ENCODE assay signal across 9 mouse cellular contexts in the genomic region with DNA sequence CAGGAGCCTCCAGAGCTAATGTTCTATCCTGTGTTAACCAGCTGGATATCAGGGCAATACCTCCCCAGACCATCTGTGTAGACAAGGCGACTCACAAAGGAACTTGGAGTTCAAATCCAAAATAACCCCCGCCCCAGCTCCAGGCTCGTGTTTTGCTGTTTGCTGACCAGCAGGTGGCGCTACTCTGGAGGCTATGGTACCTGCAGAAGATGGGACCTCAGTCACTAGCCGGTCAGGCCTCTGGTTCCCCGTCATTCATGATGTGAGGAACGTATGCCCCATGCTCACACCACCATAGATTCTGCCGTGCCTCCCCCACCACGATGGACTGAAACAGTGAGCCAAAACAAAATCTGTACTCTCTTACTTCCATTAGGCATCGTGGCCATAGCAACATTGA. TPM values are rescaled to one million over a fixed set of nuclear protein-coding genes. Genes with fewer than 3 reads are reported as not detected.
DNase-seq lines count a peak whose midpoint lies in the region; ATAC-seq lines count a peak whose summit lies in the region.
"Had no signal": no experiment of that assay in that cellular context is flagged by ENCODE, and none has a peak within 500 bp of the region (broad histone marks: within the 10 kb centered on the region; RNA-seq: fewer than 3 reads in every experiment).

No protein-coding gene starts in this region.

- no peaks in the 10 kb centered on the region for H3K27me3 ChIP-seq in megakaryocyte, embryonic 14.5 days (replicated peaks)
- no peaks in the 10 kb centered on the region for H3K27me3 ChIP-seq in limb, embryonic 10.5 days (ENCODE audit: low read depth, poor library complexity, severe bottlenecking)

- H3K4me1 ChIP-seq in megakaryocyte, embryonic 14.5 days: no peaks in the 10 kb centered on the region
- H3K4me1 ChIP-seq in limb, embryonic 10.5 days: 0 out of 2 replicates have a peak, but pooled peaks cover 2% of the 10 kb centered on the region

- H3K27ac ChIP-seq in limb, embryonic 10.5 days: no peak overlapping the region
- H3K27ac ChIP-seq: midbrain, embryonic 12.5 days had no signal

- peak overlapping the region; percentile 30 for H3K4me3 ChIP-seq in megakaryocyte, embryonic 14.5 days (replicated peaks)
- H3K4me3 ChIP-seq in limb, embryonic 10.5 days: no peak overlapping the region
- H3K4me3 ChIP-seq: midbrain, embryonic 12.5 days had no signal

- intact Hi-C loops in left cerebral cortex, postnatal 10 days (cut with DNase I): no loop called here

- no peak for ATAC-seq in megakaryocyte, adult 5-6 weeks (ENCODE audit: poor library complexity, severe bottlenecking)

- no peaks in the 10 kb centered on the region for H3K36me3 ChIP-seq in megakaryocyte, embryonic 14.5 days (replicated peaks; ENCODE audit: low read length)
- no peaks in the 10 kb centered on the region for H3K36me3 ChIP-seq in limb, embryonic 10.5 days
- H3K36me3 ChIP-seq: midbrain, embryonic 12.5 days had no signal

- H3K9me3 ChIP-seq in megakaryocyte, embryonic 14.5 days: peaks cover 20% of the 10 kb centered on the region
- H3K9me3 ChIP-seq in limb, embryonic 10.5 days (replicated peaks): no peaks in the 10 kb centered on the region
- H3K9me3 ChIP-seq: midbrain, embryonic 12.5 days had no signal

- DNase-seq in cerebellum, postnatal 10 days: peak; percentile 33 to 34
- no peak for DNase-seq in cerebellum, adult 9-11 months
- DNase-seq in limb, embryonic 10.5 days (ENCODE audit: low spot score): peak; percentile 52
- DNase-seq in thymus, postnatal 36 days: peak; percentile 4 to 7
- no peak for DNase-seq in left cerebral cortex, postnatal 10 days (ENCODE audit: extremely low spot score in 1 of 2, low spot score in 2 of 2)
- DNase-seq in frontal cortex, adult 2 months (ENCODE audit: extremely low spot score in 1 of 2, low spot score in 1 of 2): no peak

- 36% methylated on average over 10 of the region's 10 CpGs for WGBS in limb, embryonic 10.5 days

RNA-seq across cellular contexts. Expression of gene Chst8, which starts 37.1 kb away (rescaled TPM):
- polyA plus RNA-seq in megakaryocyte, embryonic 14.5 days (2012; ENCODE audit: insufficient read depth, low replicate concordance): 0.13 TPM in 1 of 2 replicates, not detected in the other
- not detected in 2 replicates for total RNA-seq in megakaryocyte, adult 5-6 weeks (2015)
- not detected in 2 replicates for total RNA-seq in megakaryocyte, adult 5-6 weeks (2017)
- 2.6 and 3.3 TPM in 2 replicates for polyA plus RNA-seq in limb, embryonic 10.5 days (2016; fragmentation: Nextera tagmentation; extraction: Ambion mirVana)
- total RNA-seq in left cerebral cortex, postnatal 10 days (2021): 10 to 100 TPM; 16.8 to 17.6 TPM
- polyA plus RNA-seq in frontal cortex, adult 2 months (2012; rRNA removed): 12.3 and 12.5 TPM in 2 replicates

Comparison
In these comparisons a context has a peak if more than half of its experiments do, and no peak if none do; other contexts are left out.
1. DNase-seq: peak in cerebellum, postnatal 10 days (2 of 2), limb, embryonic 10.5 days (single experiment) and thymus, postnatal 36 days (2 of 2); none in cerebellum, adult 9-11 months (single experiment), left cerebral cortex, postnatal 10 days (0 of 2) and frontal cortex, adult 2 months (0 of 2).